Mouse (Mus musculus) embryonic facial prominence, embryonic 11.5 days (tissue): ENCODE data around the gene Txndc2. TPM values are rescaled to one million over a fixed set of nuclear protein-coding genes. Genes with fewer than 3 reads are reported as not detected.

ENCODE experiments used
- ATAC-seq: fragments of 200-750 bp; cut with Nextera tagmentation; replicated peaks from 2 replicates; pipeline ENCODE4 v1.8.0; 2017; ENCODE audit warnings: low read depth; ENCODE audit not compliant: insufficient number of reproducible peaks, low FRiP score, low TSS enrichment
- DNase-seq: peaks from one replicate; pipeline ENCODE4 v3.0.0-alpha.2; 2015; ENCODE audit warnings: low spot score
- H3K27ac ChIP-seq: fragments of 300-500 bp; sonication (generic); replicated peaks from 2 replicates; pipeline ENCODE4 v1.5.1; 2014; ENCODE audit warnings: mild to moderate bottlenecking, low read depth, low read length, control low read depth
- H3K27me3 ChIP-seq: fragments of 300-500 bp; sonication (generic); 2 replicates; pipeline ENCODE4 v1.6.1; 2014; ENCODE audit warnings: mild to moderate bottlenecking, low read length, moderate library complexity, mixed read lengths; ENCODE audit not compliant: control insufficient read depth, insufficient read depth
- H3K36me3 ChIP-seq: fragments of 300-500 bp; sonication (generic); replicated peaks from 2 replicates; pipeline ENCODE4 v1.6.1; 2014; ENCODE audit warnings: low read depth, mild to moderate bottlenecking, low read length, moderate library complexity, mixed read lengths; ENCODE audit not compliant: control insufficient read depth, insufficient read depth
- H3K4me1 ChIP-seq: fragments of 300-500 bp; sonication (generic); 2 replicates; pipeline ENCODE4 v1.6.1; 2014; ENCODE audit warnings: low read length, mixed read lengths; ENCODE audit not compliant: control insufficient read depth, insufficient read depth
- H3K4me2 ChIP-seq: fragments of 300-500 bp; sonication (generic); 2 replicates; pipeline ENCODE4 v1.6.1; 2014; ENCODE audit warnings: low read depth, mild to moderate bottlenecking, control low read depth, low read length, moderate library complexity
- H3K4me3 ChIP-seq: fragments of 300-500 bp; sonication (generic); 2 replicates; pipeline ENCODE4 v1.5.1; 2014; ENCODE audit warnings: low read depth, low read length, control low read depth
- H3K9ac ChIP-seq: fragments of 300-500 bp; sonication (generic); replicated peaks from 2 replicates; pipeline ENCODE4 v1.6.1; 2014; ENCODE audit warnings: mild to moderate bottlenecking, control low read depth, low read length
- H3K9me3 ChIP-seq: fragments of 300-500 bp; sonication (generic); replicated peaks from 2 replicates; pipeline ENCODE4 v1.6.1; 2016; ENCODE audit warnings: mild to moderate bottlenecking, low read length, inconsistent platforms, mixed read lengths; ENCODE audit not compliant: control insufficient read depth
- WGBS: fragments of 180-500 bp; shearing (Covaris S2); extraction: QIAGEN DNeasy Blood & Tissue Kit; methylation state at CpG from one replicate; pipeline ENCODE4 v1.1.7; 2014; 5-methylcytosine and 5-hydroxymethylcytosine counted together
- polyA plus RNA-seq: library from polyadenylated mRNA; unstranded; fragments of >200 nt; fragmentation: Nextera tagmentation; extraction: Ambion mirVana; gene quantifications from 2 replicates; pipeline ENCODE4 v1.2.1, GENCODE M21; 2014

Txndc2 gene
- polyA plus RNA-seq, 1 experiment from 2014 or later, result 0.38 TPM

GRCm38 (mm10) chr17:65676536-65676935, 34.6 kb upstream of the Txndc2 start:
- H3K9ac ChIP-seq, result no peak overlapping the region
- no peak overlapping the region for H3K27ac ChIP-seq
- no peaks in the 10 kb centered on the region for H3K27me3 ChIP-seq
- WGBS, result 90% methylated on average over 8 of the region's 8 CpGs
- ATAC-seq (0 out of 2 replicates have a peak, but pooled peaks have one; percentile 48), DNase-seq (no peak)
- H3K4me1 ChIP-seq, result no peaks in the 10 kb centered on the region
- H3K4me2 ChIP-seq, result no peak overlapping the region
- H3K9me3 ChIP-seq, result no peaks in the 10 kb centered on the region
- no peaks in the 10 kb centered on the region for H3K36me3 ChIP-seq
- H3K4me3 ChIP-seq, result no peak overlapping the region

- Histone ChIP-seq H3K36me3 (no peaks in the 10 kb centered on the region), H3K27me3 (no peaks in the 10 kb centered on the region), H3K9me3 (no peaks in the 10 kb centered on the region), H3K9ac (no peak overlapping the region), H3K27ac (no peak overlapping the region), H3K4me2 (no peak overlapping the region), H3K4me3 (no peak overlapping the region), H3K4me1 (no peaks in the 10 kb centered on the region)
- no peak for ATAC-seq
- peak; percentile 12 for DNase-seq
- WGBS, result 71% methylated on average over 3 of the region's 3 CpGs
Observed at GRCm38 (mm10) chr17:65675985-65676384, 34.0 kb upstream of the Txndc2 start.

GRCm38 (mm10) chr17:65674710-65675171, 32.8 kb upstream of the Txndc2 start:
- Histone ChIP-seq H3K36me3 (no peaks in the 10 kb centered on the region), H3K4me1 (no peaks in the 10 kb centered on the region), H3K9me3 (no peaks in the 10 kb centered on the region), H3K9ac (no peak overlapping the region), H3K27me3 (no peaks in the 10 kb centered on the region), H3K4me2 (no peak overlapping the region), H3K27ac (no peak overlapping the region), H3K4me3 (no peak overlapping the region)
- DNase-seq (no peak), ATAC-seq (no peak)
- WGBS, result 68% methylated on average over 1 of the region's 1 CpGs

- ATAC-seq (no peak), DNase-seq (no peak)
- 92% methylated on average over 7 of the region's 7 CpGs for WGBS
- Histone ChIP-seq H3K27me3 (no peaks in the 10 kb centered on the region), H3K4me2 (no peak overlapping the region), H3K9ac (no peak overlapping the region), H3K27ac (no peak overlapping the region), H3K9me3 (no peaks in the 10 kb centered on the region), H3K4me1 (no peaks in the 10 kb centered on the region), H3K36me3 (no peaks in the 10 kb centered on the region), H3K4me3 (no peak overlapping the region)
Observed at GRCm38 (mm10) chr17:65672926-65673325, 31.0 kb upstream of the Txndc2 start.

- DNase-seq (no peak), ATAC-seq (no peak)
- Histone ChIP-seq H3K9me3 (no peaks in the 10 kb centered on the region), H3K27me3 (no peaks in the 10 kb centered on the region), H3K4me3 (no peak overlapping the region), H3K27ac (no peak overlapping the region), H3K4me1 (no peaks in the 10 kb centered on the region), H3K9ac (no peak overlapping the region), H3K36me3 (no peaks in the 10 kb centered on the region), H3K4me2 (no peak overlapping the region)
- WGBS, result 88% methylated on average over 4 of the region's 4 CpGs
Observed at GRCm38 (mm10) chr17:65669061-65669460, 27.1 kb upstream of the Txndc2 start.

GRCm38 (mm10) chr17:65667792-65668191, 25.8 kb upstream of the Txndc2 start:
- no peaks in the 10 kb centered on the region for H3K27me3 ChIP-seq
- no peak overlapping the region for H3K4me2 ChIP-seq
- no peak for ATAC-seq
- no peak overlapping the region for H3K4me3 ChIP-seq
- no peak overlapping the region for H3K27ac ChIP-seq
- no peak overlapping the region for H3K9ac ChIP-seq
- no peaks in the 10 kb centered on the region for H3K4me1 ChIP-seq
- no peak for DNase-seq
- 88% methylated on average over 14 of the region's 14 CpGs for WGBS
- no peaks in the 10 kb centered on the region for H3K9me3 ChIP-seq
- H3K36me3 ChIP-seq, result no peaks in the 10 kb centered on the region

- no peaks in the 10 kb centered on the region for H3K36me3 ChIP-seq
- H3K9ac ChIP-seq, result no peak overlapping the region
- H3K27me3 ChIP-seq, result no peaks in the 10 kb centered on the region
- H3K4me1 ChIP-seq, result no peaks in the 10 kb centered on the region
- H3K4me2 ChIP-seq, result no peak overlapping the region
- DNase-seq (no peak), ATAC-seq (no peak)
- H3K9me3 ChIP-seq, result no peaks in the 10 kb centered on the region
- 71% methylated on average over 17 of the region's 17 CpGs for WGBS
- no peak overlapping the region for H3K27ac ChIP-seq
- no peak overlapping the region for H3K4me3 ChIP-seq
Observed at GRCm38 (mm10) chr17:65666388-65667161, 24.6 kb upstream of the Txndc2 start.

GRCm38 (mm10) chr17:65665786-65666387, 23.9 kb upstream of the Txndc2 start:
- no peaks in the 10 kb centered on the region for H3K27me3 ChIP-seq
- H3K9ac ChIP-seq, result no peak overlapping the region
- 88% methylated on average over 12 of the region's 12 CpGs for WGBS
- ATAC-seq, result no peak
- H3K9me3 ChIP-seq, result no peaks in the 10 kb centered on the region
- no peak overlapping the region for H3K4me2 ChIP-seq
- no peak for DNase-seq
- no peak overlapping the region for H3K4me3 ChIP-seq
- no peaks in the 10 kb centered on the region for H3K36me3 ChIP-seq
- no peaks in the 10 kb centered on the region for H3K4me1 ChIP-seq
- H3K27ac ChIP-seq, result no peak overlapping the region
